Mouse (Mus musculus) E14TG2a.4 (cell line): ENCODE results near the gene Ldlrad3.

Source experiments
- H3K27me3 ChIP-seq: 2 replicates; pipeline ENCODE4 v1.6.1; 2014; ENCODE audit warnings: low read length, control low read depth; ENCODE audit not compliant: insufficient read depth
- H3K36me3 ChIP-seq: 2 replicates; pipeline ENCODE4 v1.6.1; 2014; ENCODE audit warnings: low read length, control low read depth; ENCODE audit not compliant: insufficient read depth
- H3K4me1 ChIP-seq: replicated peaks from 2 replicates; pipeline ENCODE4 v1.6.1; 2014; ENCODE audit warnings: low read depth, low read length, control low read depth
- H3K4me3 ChIP-seq: replicated peaks from 2 replicates; pipeline ENCODE4 v1.5.1; 2014; ENCODE audit warnings: mild to moderate bottlenecking, low read length
- H3K9me3 ChIP-seq: 2 replicates; pipeline ENCODE4 v1.6.1; 2014; ENCODE audit warnings: low read length, control low read depth
- CTCF ChIP-seq: conservative IDR thresholded peaks from 2 replicates; pipeline ENCODE4 v1.5.1; 2014; ENCODE audit warnings: low read length
- NANOG ChIP-seq: IDR thresholded peaks from 2 replicates; pipeline ENCODE4 v1.6.1; 2014; ENCODE audit warnings: borderline replicate concordance, low read length, mixed read lengths
- POU5F1 ChIP-seq: IDR thresholded peaks from 2 replicates; pipeline ENCODE4 v1.6.1; 2014; ENCODE audit warnings: low read length, borderline replicate concordance

Ldlrad3 gene

GRCm38 (mm10) chr2:101933301-101933700 lies 252.9 kb downstream of the Ldlrad3 start:
- peaks cover 4% of the 10 kb centered on the region for H3K9me3 ChIP-seq
- no peak overlapping the region for H3K4me3 ChIP-seq
- H3K27me3 ChIP-seq, result no peaks in the 10 kb centered on the region
- no peaks in the 10 kb centered on the region for H3K36me3 ChIP-seq
- TF ChIP-seq CTCF (no peak), NANOG (no peak), POU5F1 (no peak)
- no peaks in the 10 kb centered on the region for H3K4me1 ChIP-seq

GRCm38 (mm10) chr2:101932169-101932936 lies 253.8 kb downstream of the Ldlrad3 start:
- Histone ChIP-seq H3K4me3 (no peak overlapping the region), H3K27me3 (no peaks in the 10 kb centered on the region), H3K9me3 (peaks cover 14% of the 10 kb centered on the region), H3K4me1 (no peaks in the 10 kb centered on the region), H3K36me3 (no peaks in the 10 kb centered on the region)
- TF ChIP-seq CTCF (no peak), POU5F1 (no peak), NANOG (no peak)

GRCm38 (mm10) chr2:101925591-101926188 lies 260.5 kb downstream of the Ldlrad3 start:
- no peak overlapping the region for H3K4me3 ChIP-seq
- peaks cover 3% of the 10 kb centered on the region; the same call in 1 of the 2 replicates for H3K27me3 ChIP-seq
- no peaks in the 10 kb centered on the region for H3K36me3 ChIP-seq
- peaks cover 19% of the 10 kb centered on the region for H3K9me3 ChIP-seq
- no peaks in the 10 kb centered on the region for H3K4me1 ChIP-seq
- TF ChIP-seq CTCF (no peak), NANOG (no peak), POU5F1 (no peak)

- H3K36me3 ChIP-seq, result no peaks in the 10 kb centered on the region
- peaks cover 3% of the 10 kb centered on the region; the same call in 1 of the 2 replicates for H3K27me3 ChIP-seq
- H3K4me3 ChIP-seq, result no peak overlapping the region
- peaks cover 19% of the 10 kb centered on the region for H3K9me3 ChIP-seq
- H3K4me1 ChIP-seq, result no peaks in the 10 kb centered on the region
- TF ChIP-seq CTCF, result no peak
- no peak for TF ChIP-seq POU5F1
- TF ChIP-seq NANOG, result no peak
Measured at GRCm38 (mm10) chr2:101925183-101925582, 261.0 kb downstream of the Ldlrad3 start.

- no peak for TF ChIP-seq CTCF
- no peak for TF ChIP-seq NANOG
- no peak for TF ChIP-seq POU5F1
- Histone ChIP-seq H3K27me3 (peaks cover 3% of the 10 kb centered on the region; the same call in 1 of the 2 replicates), H3K4me1 (no peaks in the 10 kb centered on the region), H3K36me3 (no peaks in the 10 kb centered on the region), H3K9me3 (peaks cover 14% of the 10 kb centered on the region), H3K4me3 (no peak overlapping the region)
Measured at GRCm38 (mm10) chr2:101923181-101923580, 263.0 kb downstream of the Ldlrad3 start.

- H3K4me1 ChIP-seq, result no peaks in the 10 kb centered on the region
- no peak for TF ChIP-seq CTCF
- TF ChIP-seq POU5F1, result no peak
- no peak for TF ChIP-seq NANOG
- peaks cover 5% of the 10 kb centered on the region; the same call in 1 of the 2 replicates for H3K9me3 ChIP-seq
- peaks cover 3% of the 10 kb centered on the region; the same call in 1 of the 2 replicates for H3K27me3 ChIP-seq
- no peaks in the 10 kb centered on the region for H3K36me3 ChIP-seq
- no peak overlapping the region for H3K4me3 ChIP-seq
Measured at GRCm38 (mm10) chr2:101922302-101922701, 263.9 kb downstream of the Ldlrad3 start.

GRCm38 (mm10) chr2:101920136-101920554 lies 266.0 kb downstream of the Ldlrad3 start:
- TF ChIP-seq POU5F1, result no peak
- no peak for TF ChIP-seq CTCF
- TF ChIP-seq NANOG, result no peak
- Histone ChIP-seq H3K27me3 (peaks cover 3% of the 10 kb centered on the region; the same call in 1 of the 2 replicates), H3K36me3 (no peaks in the 10 kb centered on the region), H3K9me3 (peaks cover 8% of the 10 kb centered on the region), H3K4me1 (no peaks in the 10 kb centered on the region), H3K4me3 (no peak overlapping the region)

- Histone ChIP-seq H3K4me1 (no peaks in the 10 kb centered on the region), H3K27me3 (peaks cover 3% of the 10 kb centered on the region; the same call in 1 of the 2 replicates), H3K36me3 (no peaks in the 10 kb centered on the region), H3K9me3 (peaks cover 8% of the 10 kb centered on the region), H3K4me3 (no peak overlapping the region)
- TF ChIP-seq POU5F1 (no peak), CTCF (no peak), NANOG (no peak)
Measured at GRCm38 (mm10) chr2:101918518-101918917, 267.7 kb downstream of the Ldlrad3 start.
